Mouse (Mus musculus) small intestine, adult 2 months (tissue): ENCODE results near the gene Mcl1. TPM values are rescaled to one million over a fixed set of nuclear protein-coding genes. Genes with fewer than 3 reads are reported as not detected.

Experiments used
- H3K27ac ChIP-seq: fragments of 200-500 bp; 2 replicates; pipeline ENCODE4 v1.5.1; 2012; ENCODE audit warnings: low read depth, low read length, control low read depth, inconsistent platforms; ENCODE audit not compliant: insufficient read depth
- H3K27me3 ChIP-seq: fragments of 200-500 bp; 2 replicates; pipeline ENCODE4 v1.6.1; 2012; ENCODE audit warnings: mild to moderate bottlenecking, moderate library complexity, low read length, inconsistent platforms; ENCODE audit not compliant: control insufficient read depth, insufficient read depth
- H3K36me3 ChIP-seq: fragments of 200-500 bp; 2 replicates; pipeline ENCODE4 v1.6.1; 2012; ENCODE audit warnings: mild to moderate bottlenecking, low read length, control low read depth, inconsistent platforms; ENCODE audit not compliant: control insufficient read depth, insufficient read depth
- H3K4me1 ChIP-seq: fragments of 200-500 bp; 2 replicates; pipeline ENCODE4 v1.6.1; 2012; ENCODE audit warnings: low read length, inconsistent platforms, mixed read lengths; ENCODE audit not compliant: control insufficient read depth, insufficient read depth, insufficient read length
- H3K4me3 ChIP-seq: fragments of 200-500 bp; 2 replicates; pipeline ENCODE4 v1.5.1; 2012; ENCODE audit warnings: low read depth, mild to moderate bottlenecking, control low read depth, inconsistent platforms, low read length, moderate library complexity
- CTCF ChIP-seq: fragments of 200-500 bp; IDR thresholded peaks from 2 replicates; pipeline ENCODE4 v1.5.1; 2012; ENCODE audit warnings: low read depth, mild to moderate bottlenecking, control low read depth, inconsistent platforms, low read length, moderate library complexity, mixed read lengths; ENCODE audit not compliant: insufficient replicate concordance, insufficient read length; ENCODE audit errors: extremely low read depth
- POLR2A ChIP-seq: fragments of 200-500 bp; IDR thresholded peaks from 2 replicates; pipeline ENCODE4 v1.6.1; 2012; ENCODE audit warnings: low read depth, mild to moderate bottlenecking, control low read depth, inconsistent platforms, low read length, moderate library complexity
- WGBS: fragments of 180-500 bp; shearing (Covaris S2); methylation state at CpG from one replicate; pipeline ENCODE4 v1.1.7; 2018; 5-methylcytosine and 5-hydroxymethylcytosine counted together
- polyA plus RNA-seq: library from polyadenylated mRNA; depleted of rRNA; stranded (reverse); fragments of >200 nt; gene quantifications from 2 replicates; pipeline ENCODE4 v1.2.3, GENCODE M21; 2012

The Mcl1 gene
- polyA plus RNA-seq, 1 experiment: 327 TPM

DNA sequence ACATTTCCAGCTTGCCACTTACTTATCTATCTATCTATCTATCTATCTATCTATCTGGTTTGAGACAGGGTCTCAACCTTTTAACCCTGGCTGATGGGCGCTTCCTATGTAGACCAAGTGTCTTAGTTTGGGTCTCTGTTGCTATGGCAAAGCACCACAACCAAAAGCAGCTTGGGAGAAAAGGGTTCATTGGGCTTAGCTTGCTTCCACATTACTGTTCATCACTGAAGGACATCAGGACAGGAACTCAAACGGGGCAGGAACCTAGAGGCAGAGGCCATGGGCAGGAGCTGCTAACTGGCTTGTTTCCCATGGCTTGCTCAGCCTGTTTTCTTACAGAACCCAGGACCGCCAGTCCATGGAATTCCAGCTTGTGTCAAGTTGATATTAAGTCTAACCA lies 1.5 kb upstream of the Mcl1 start:
- peaks cover 20% of the 10 kb centered on the region for H3K36me3 ChIP-seq
- TF ChIP-seq POLR2A (no peak), CTCF (no peak)
- H3K27ac ChIP-seq: no peak overlapping the region
- no peak overlapping the region for H3K4me3 ChIP-seq
- H3K4me1 ChIP-seq: peaks cover 4% of the 10 kb centered on the region; the same call in 1 of the 2 replicates
- no peaks in the 10 kb centered on the region for H3K27me3 ChIP-seq
- 81% methylated on average over 3 of the region's 3 CpGs for WGBS

DNA sequence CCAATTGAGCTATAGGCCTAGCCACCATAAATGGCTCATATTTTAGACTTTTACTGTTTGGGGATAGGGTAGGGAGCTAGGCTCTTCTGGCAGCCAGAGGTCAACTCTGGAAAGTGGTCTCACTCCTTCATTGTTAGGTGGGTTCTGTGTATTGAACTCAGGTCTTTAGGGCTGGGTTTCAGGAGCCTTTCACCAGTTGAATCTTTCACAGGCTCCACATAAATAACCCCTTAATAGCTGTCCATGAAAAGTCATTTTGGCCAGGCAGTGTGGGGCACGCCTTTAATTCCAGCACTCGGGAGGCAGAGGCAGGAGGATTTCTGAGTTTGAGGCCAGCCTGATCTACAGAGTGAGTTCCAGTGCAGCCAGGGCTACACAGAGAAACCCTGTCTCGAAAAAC lies 877 bp upstream of the Mcl1 start:
- no peak for TF ChIP-seq CTCF
- TF ChIP-seq POLR2A: no peak
- peaks cover 6% of the 10 kb centered on the region; the same call in 1 of the 2 replicates for H3K4me1 ChIP-seq
- peak overlapping the region; percentile 90; the same call in 1 of the 2 replicates for H3K27ac ChIP-seq
- no peaks in the 10 kb centered on the region for H3K27me3 ChIP-seq
- WGBS: 75% methylated on average over 3 of the region's 3 CpGs
- H3K36me3 ChIP-seq: peaks cover 24% of the 10 kb centered on the region
- H3K4me3 ChIP-seq: no peak overlapping the region

- peak; percentile 44; the same call in 1 of the 2 replicates for TF ChIP-seq POLR2A
- no peak for TF ChIP-seq CTCF
- Histone ChIP-seq H3K4me3 (peak overlapping the region; percentile 77), H3K36me3 (peaks cover 37% of the 10 kb centered on the region), H3K27me3 (no peaks in the 10 kb centered on the region), H3K4me1 (peaks cover 17% of the 10 kb centered on the region; the same call in 1 of the 2 replicates), H3K27ac (peak overlapping the region; percentile 99)
- WGBS: under 1% methylated on average over 101 of the region's 113 CpGs
Measured at GRCm38 (mm10) chr3:95658868-95659712, 502 bp downstream of the Mcl1 start.

- no peak for TF ChIP-seq POLR2A
- TF ChIP-seq CTCF: no peak
- no peaks in the 10 kb centered on the region for H3K27me3 ChIP-seq
- peaks cover 44% of the 10 kb centered on the region for H3K36me3 ChIP-seq
- H3K27ac ChIP-seq: peak overlapping the region; percentile 99
- peaks cover 25% of the 10 kb centered on the region for H3K4me1 ChIP-seq
- under 1% methylated on average over 8 of the region's 8 CpGs for WGBS
- peak overlapping the region; percentile 77 for H3K4me3 ChIP-seq
Measured at GRCm38 (mm10) chr3:95659948-95660347, 1.4 kb downstream of the Mcl1 start.

- peak overlapping the region; percentile 99 for H3K27ac ChIP-seq
- H3K27me3 ChIP-seq: no peaks in the 10 kb centered on the region
- H3K4me3 ChIP-seq: peak overlapping the region; percentile 51; the same call in 1 of the 2 replicates
- H3K4me1 ChIP-seq: peaks cover 24% of the 10 kb centered on the region
- no peak for TF ChIP-seq CTCF
- H3K36me3 ChIP-seq: peaks cover 48% of the 10 kb centered on the region
- 0% methylated on average over 2 of the region's 2 CpGs for WGBS
Measured at GRCm38 (mm10) chr3:95660788-95661478, 2.3 kb downstream of the Mcl1 start.

- H3K4me3 ChIP-seq: peak overlapping the region; percentile 47
- no peaks in the 10 kb centered on the region for H3K27me3 ChIP-seq
- peak overlapping the region; percentile 95 for H3K27ac ChIP-seq
- WGBS: 3% methylated on average over 7 of the region's 7 CpGs
- H3K36me3 ChIP-seq: peaks cover 50% of the 10 kb centered on the region
- no peak for TF ChIP-seq POLR2A
- peaks cover 31% of the 10 kb centered on the region for H3K4me1 ChIP-seq
Measured at GRCm38 (mm10) chr3:95661945-95662715, 3.5 kb downstream of the Mcl1 start.
